Mouse (Mus musculus): ENCODE measurements around the gene Pik3ap1.

DNA sequence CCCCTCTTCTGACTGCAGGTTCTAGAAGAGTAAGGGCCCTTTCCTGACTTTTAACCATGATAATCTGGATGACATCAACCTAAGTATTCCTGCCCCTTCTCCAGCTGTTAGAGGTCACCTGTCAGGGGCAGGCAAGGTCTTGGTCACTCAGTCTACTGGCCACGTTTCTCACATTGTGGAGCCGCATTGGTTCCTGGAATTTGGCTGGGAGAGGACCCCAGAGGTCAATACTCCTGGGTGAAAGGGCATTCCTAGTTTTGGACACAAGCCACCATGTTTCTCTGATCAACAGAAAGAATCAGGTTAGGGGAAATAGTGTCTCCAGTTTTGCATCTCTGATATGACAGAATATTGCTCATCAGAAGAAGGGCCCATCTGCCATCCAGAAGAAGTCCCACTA lies 2.4 kb upstream of the Pik3ap1 start:
- TF ChIP-seq GATA1 (IDR thresholded peaks at IDR 0.05; ENCODE audit: low read depth, low read length) (no peak), MEF2A (IDR thresholded peaks at IDR 0.05; ENCODE audit: extremely low read depth, insufficient replicate concordance, low read depth, low read length, poor library complexity, severe bottlenecking) (no peak), TAL1 (IDR thresholded peaks at IDR 0.05; ENCODE audit: low read length) (no peak), POLR2A (IDR thresholded peaks at IDR 0.05; ENCODE audit: control insufficient read depth in 1 of 2, insufficient read depth in 1 of 2, low read depth in 1 of 2, low read length in 2 of 2, poor library complexity in 1 of 2) (no peak), CTCF (IDR thresholded peaks at IDR 0.05 in 2 of 3, conservative IDR thresholded peaks at IDR 0.05 in 1 of 3; ENCODE audit: control insufficient read depth in 1 of 3, insufficient read depth in 1 of 3, low read depth in 2 of 3, low read length in 3 of 3, poor library complexity in 1 of 3, severe bottlenecking in 1 of 3) (no peak), RCOR1 (IDR thresholded peaks at IDR 0.05; ENCODE audit: low read depth, low read length) (no peak), RAD21 (IDR thresholded peaks at IDR 0.05; ENCODE audit: low read depth, low read length) (no peak), UBTF (IDR thresholded peaks at IDR 0.05; ENCODE audit: borderline replicate concordance, insufficient read depth, low read depth, low read length) (no peak)
